Mouse (Mus musculus): ENCODE results near the gene Prkn.

The Prkn gene

GRCm38 (mm10) chr17:11642328-11642727 lies 802.1 kb downstream of the Prkn start:
- no peak for DNase-seq (ENCODE audit: low spot score in 2 of 2)

- DNase-seq (ENCODE audit: low spot score in 2 of 2): no peak
Measured at GRCm38 (mm10) chr17:11644016-11644415, 803.8 kb downstream of the Prkn start.

- no peak for DNase-seq (ENCODE audit: low spot score in 2 of 2)
Measured at GRCm38 (mm10) chr17:11644873-11645464, 804.8 kb downstream of the Prkn start.

- DNase-seq (ENCODE audit: low spot score in 2 of 2): no peak
Measured at GRCm38 (mm10) chr17:11656397-11656796, 816.2 kb downstream of the Prkn start.

DNA sequence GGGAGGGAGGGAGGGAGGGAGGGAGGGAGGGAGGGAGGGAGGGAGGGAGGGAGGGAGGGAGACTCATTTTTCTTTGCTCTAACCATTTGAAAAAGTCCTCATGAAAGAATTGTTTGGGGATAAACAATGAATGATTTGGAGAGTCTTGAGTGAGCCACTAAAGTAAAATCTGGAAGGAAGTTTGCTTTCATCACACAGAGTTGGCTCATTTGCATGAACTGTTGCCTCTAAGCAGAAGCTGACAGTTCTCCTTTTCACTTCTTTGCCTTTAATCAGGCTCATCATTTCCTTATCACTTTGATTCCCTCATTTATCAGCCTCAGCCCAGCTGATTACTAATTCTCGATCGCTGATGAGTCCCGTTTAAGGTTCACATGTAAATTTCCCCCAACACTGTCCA lies 816.7 kb downstream of the Prkn start:
- DNase-seq (ENCODE audit: low spot score in 2 of 2): no peak

DNA sequence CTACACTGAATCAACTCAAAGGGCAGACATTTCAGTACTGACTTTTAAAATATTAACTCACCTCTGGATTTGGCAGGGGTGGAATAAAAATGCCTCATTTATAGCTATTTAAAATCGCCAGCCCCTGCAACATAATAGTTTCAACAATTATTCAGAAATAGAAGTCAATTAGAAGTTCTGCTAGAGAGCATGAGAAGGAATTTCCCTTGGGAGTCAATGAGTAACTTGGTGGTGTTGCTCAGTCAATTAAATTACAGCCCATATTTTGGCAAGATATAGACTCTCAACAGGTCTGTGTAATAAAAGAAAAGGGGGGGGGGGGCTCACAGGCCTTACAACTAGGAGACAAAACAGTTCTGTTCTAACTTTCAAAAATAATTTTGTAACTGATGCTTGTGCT lies 821.7 kb downstream of the Prkn start:
- DNase-seq (ENCODE audit: low spot score in 2 of 2): no peak

DNA sequence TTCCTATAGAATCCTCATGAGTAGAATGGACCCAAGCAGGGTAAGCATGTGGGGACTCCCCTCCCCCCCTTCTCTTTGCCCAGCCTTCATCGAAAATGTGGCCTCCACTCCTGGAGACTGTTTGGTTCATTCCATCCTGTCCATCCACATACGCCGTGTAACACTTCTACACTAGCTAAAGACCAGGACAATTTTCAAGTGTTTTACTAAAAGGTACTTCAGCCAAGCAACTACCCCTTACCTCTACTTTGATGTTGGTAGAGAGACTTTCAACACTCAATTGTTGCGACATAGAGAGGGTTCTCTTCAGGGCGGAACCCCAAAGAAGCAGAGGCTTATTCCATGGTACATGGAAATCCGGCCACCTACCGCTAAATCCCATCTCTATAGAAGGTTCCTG lies 823.3 kb downstream of the Prkn start:
- DNase-seq (ENCODE audit: low spot score in 2 of 2): no peak

- peak in 1 of 2 experiments; percentile 18 for DNase-seq (ENCODE audit: low spot score in 2 of 2)
Measured at GRCm38 (mm10) chr17:11664610-11665345, 824.6 kb downstream of the Prkn start.

DNA sequence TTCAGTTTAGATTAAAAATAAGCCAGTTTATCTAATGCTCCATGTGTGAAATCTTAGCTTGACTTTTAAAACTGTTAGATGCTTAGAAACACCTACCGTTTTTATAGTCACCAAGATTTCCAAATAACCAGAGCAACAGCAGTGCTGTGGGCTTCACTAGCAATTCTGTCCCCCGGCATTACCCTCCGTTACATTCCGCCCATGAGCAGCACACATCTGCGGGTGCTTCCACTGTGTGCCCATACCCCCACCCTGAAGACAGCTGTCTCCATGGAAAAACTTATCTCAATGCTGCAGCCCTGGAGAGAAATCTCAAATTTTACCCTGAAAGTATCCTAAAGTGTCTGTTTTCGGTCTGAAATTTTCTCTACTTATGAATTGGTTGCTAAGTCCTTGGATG lies 839.5 kb downstream of the Prkn start:
- DNase-seq (ENCODE audit: low spot score in 2 of 2): no peak

GRCm38 (mm10) chr17:11680456-11680855 lies 840.3 kb downstream of the Prkn start:
- no peak for DNase-seq (ENCODE audit: low spot score in 2 of 2)

- DNase-seq (ENCODE audit: low spot score in 2 of 2): no peak
Measured at GRCm38 (mm10) chr17:11681825-11682372, 841.7 kb downstream of the Prkn start.

DNA sequence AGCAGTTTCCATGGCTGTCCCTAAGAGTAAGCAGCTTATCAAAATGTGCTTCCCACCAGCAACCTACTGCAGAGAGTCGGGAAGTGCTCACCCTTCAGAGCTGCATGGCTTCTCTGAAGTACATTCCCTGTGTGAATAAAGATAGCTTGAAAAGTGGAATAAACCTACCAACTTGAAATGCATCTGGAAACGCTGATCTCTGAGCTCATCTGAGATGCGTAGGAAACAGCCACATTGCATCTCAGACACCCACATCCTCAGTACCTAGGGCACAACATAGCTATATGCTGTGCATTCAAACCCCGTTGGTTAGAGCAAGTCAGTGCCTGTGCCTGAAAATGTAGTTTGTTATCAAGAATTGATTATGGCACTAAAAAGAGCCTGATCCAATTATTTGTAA lies 864.8 kb downstream of the Prkn start:
- no peak for DNase-seq (ENCODE audit: low spot score in 2 of 2)

DNA sequence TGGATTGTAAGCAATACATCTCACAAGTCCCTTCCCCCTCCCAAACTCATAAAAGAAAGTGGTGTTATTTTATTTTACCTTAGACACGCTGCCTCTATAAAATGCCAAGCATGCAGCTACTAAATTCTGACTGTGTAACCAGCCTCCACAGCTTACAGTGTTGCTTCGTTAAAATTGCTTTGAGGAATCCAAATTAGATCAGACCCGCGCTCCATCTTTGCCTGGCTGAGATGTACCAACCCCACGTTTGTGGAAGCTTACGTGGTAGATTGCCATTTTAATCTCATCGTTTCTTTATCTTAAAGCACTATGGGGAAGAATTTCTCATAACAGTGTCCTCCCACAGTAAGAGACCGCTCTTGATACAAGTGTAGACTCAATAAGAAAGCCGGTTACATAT lies 865.6 kb downstream of the Prkn start:
- peak in 1 of 2 experiments; percentile 47 for DNase-seq (ENCODE audit: low spot score in 2 of 2)

GRCm38 (mm10) chr17:11712066-11712465 lies 871.9 kb downstream of the Prkn start:
- no peak for DNase-seq (ENCODE audit: low spot score in 2 of 2)

DNA sequence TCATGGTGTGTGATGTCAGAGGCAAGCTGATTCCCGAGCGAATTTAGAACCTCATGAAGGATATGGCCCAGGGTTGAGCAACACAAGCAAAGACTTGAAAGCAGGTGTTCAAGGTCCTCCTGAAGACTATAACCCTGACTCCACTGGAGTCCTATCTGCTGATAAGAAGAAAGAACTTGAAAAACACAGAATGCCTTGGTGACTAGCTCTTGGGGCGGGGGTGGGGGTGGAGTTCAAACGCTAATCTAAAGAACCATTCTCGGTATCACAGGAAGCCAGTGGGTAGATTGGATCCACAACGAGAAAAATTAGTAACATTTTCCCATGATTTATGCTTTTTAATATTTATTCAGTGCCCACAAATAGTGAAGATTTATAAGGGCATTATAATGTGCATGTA lies 879.6 kb downstream of the Prkn start:
- no peak for DNase-seq (ENCODE audit: low spot score in 2 of 2)

DNA sequence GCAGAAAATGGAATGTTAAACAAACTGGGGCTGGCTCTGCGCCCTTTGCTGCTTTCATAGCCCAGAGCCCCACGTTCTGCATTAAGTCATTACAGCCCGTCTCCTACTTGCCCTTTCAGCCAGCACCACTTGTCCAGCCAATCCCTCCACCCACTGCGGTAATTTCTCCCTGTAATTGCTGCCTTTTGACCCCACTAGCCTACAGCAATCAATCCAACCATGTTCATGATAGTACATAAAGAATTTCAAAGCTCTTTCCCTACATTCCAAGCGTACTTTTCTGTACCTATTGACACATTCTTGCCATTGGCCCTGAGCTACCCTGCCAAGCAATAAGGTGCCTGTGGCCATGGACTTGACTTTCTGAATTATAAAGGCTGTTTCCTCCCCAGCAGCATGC lies 881.7 kb downstream of the Prkn start:
- DNase-seq (ENCODE audit: low spot score in 2 of 2): no peak

DNA sequence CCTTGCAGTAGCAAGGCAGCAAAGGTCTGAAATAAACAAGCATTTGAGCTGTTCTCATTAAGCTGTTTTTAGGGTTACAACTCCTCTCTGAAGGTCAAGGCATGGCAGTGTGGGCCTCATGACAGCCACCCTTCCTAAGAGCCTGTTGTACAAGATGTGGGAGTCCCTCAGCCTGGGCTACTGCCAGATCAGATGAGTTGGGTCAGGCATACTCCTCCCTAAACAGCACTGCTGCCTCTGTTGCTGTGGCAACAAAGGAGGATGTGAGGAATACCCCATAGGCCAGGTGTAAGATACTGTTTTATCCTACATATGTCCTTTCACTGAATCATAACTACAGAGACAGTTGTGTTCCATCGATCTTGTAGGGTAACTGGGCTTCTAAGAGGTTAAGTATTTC lies 882.3 kb downstream of the Prkn start:
- no peak for DNase-seq (ENCODE audit: low spot score in 2 of 2)

GRCm38 (mm10) chr17:11724135-11724534 lies 884.0 kb downstream of the Prkn start:
- no peak for DNase-seq (ENCODE audit: low spot score in 2 of 2)

- no peak for DNase-seq (ENCODE audit: low spot score in 2 of 2)
Measured at GRCm38 (mm10) chr17:11727101-11727500, 886.9 kb downstream of the Prkn start.

DNA sequence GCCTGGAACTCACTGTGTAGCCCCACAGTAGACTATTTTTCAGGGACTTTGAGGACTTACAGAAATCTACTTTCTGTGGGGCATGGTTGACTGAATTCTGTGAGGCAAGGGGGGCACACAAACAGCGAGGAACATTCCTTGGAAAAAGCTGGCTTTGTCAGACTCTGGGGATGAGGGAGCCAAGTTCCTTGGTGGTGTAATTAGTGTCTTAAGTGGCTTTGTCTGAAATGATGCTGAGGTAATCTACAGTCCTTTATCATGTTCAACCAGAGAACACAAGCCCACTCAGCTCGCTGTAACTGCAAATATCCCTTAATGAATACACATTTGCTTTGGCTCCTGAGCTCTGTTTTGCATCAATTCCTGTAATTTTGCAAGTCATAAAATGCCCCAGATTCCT lies 888.1 kb downstream of the Prkn start:
- DNase-seq (ENCODE audit: low spot score in 2 of 2): no peak

- no peak for DNase-seq (ENCODE audit: low spot score in 2 of 2)
Measured at GRCm38 (mm10) chr17:11730656-11731594, 890.7 kb downstream of the Prkn start.

- DNase-seq (ENCODE audit: low spot score in 2 of 2): no peak
Measured at GRCm38 (mm10) chr17:11735158-11735877, 895.1 kb downstream of the Prkn start.

All from left cerebral cortex, adult 9 months (tissue).